Mouse (Mus musculus): ENCODE measurements at regions not wholly inside any gene's neighbourhood (a gene's known extent, or its start where the extent isn't known, plus 50 kb on each side); places are given as distances from the start of the nearest gene placed in this dataset.

- no peak for DNase-seq (ENCODE audit: low read depth, low spot score)
Measured at GRCm38 (mm10) chr3:130887540-130888312, 157.5 kb upstream of the Rpl34 start.

- DNase-seq (ENCODE audit: low read depth, low spot score), result no peak
Measured at GRCm38 (mm10) chr3:130885974-130886373, 155.8 kb upstream of the Rpl34 start.

GRCm38 (mm10) chr3:130884393-130884792 is 154.2 kb upstream of the Rpl34 start:
- peak; percentile 20 for DNase-seq (ENCODE audit: low read depth, low spot score)

- DNase-seq (ENCODE audit: low read depth, low spot score), result no peak
Measured at GRCm38 (mm10) chr3:130883928-130884327, 153.7 kb upstream of the Rpl34 start.

- no peak for DNase-seq (ENCODE audit: low read depth, low spot score)
Measured at GRCm38 (mm10) chr3:130883319-130883718, 153.1 kb upstream of the Rpl34 start.

GRCm38 (mm10) chr3:130880482-130880881 is 150.3 kb upstream of the Rpl34 start:
- DNase-seq (ENCODE audit: low read depth, low spot score), result no peak

GRCm38 (mm10) chr3:130879463-130879862 is 149.3 kb upstream of the Rpl34 start:
- no peak for DNase-seq (ENCODE audit: low read depth, low spot score)

- no peak for DNase-seq (ENCODE audit: low read depth, low spot score)
Measured at GRCm38 (mm10) chr3:130878834-130879233, 148.6 kb upstream of the Rpl34 start.

- DNase-seq (ENCODE audit: low read depth, low spot score), result no peak
Measured at GRCm38 (mm10) chr3:130877981-130878380, 147.8 kb upstream of the Rpl34 start.

- DNase-seq (ENCODE audit: low read depth, low spot score), result peak; percentile 18
Measured at GRCm38 (mm10) chr3:130873745-130874144, 143.5 kb upstream of the Rpl34 start.

GRCm38 (mm10) chr3:130866952-130867632 is 136.9 kb upstream of the Rpl34 start:
- DNase-seq (ENCODE audit: low read depth, low spot score), result no peak

GRCm38 (mm10) chr3:130864783-130865182 is 134.6 kb upstream of the Rpl34 start:
- no peak for DNase-seq (ENCODE audit: low read depth, low spot score)

- DNase-seq (ENCODE audit: low read depth, low spot score), result no peak
Measured at GRCm38 (mm10) chr3:130863376-130863775, 133.2 kb upstream of the Rpl34 start.

- DNase-seq (ENCODE audit: low read depth, low spot score), result no peak
Measured at GRCm38 (mm10) chr3:130860315-130860714, 130.1 kb upstream of the Rpl34 start.

- DNase-seq (ENCODE audit: low read depth, low spot score), result no peak
Measured at GRCm38 (mm10) chr3:130853866-130854265, 123.7 kb upstream of the Rpl34 start.

GRCm38 (mm10) chr3:130850766-130851308 is 120.6 kb upstream of the Rpl34 start:
- no peak for DNase-seq (ENCODE audit: low read depth, low spot score)

GRCm38 (mm10) chr3:130841755-130842154 is 111.6 kb upstream of the Rpl34 start:
- no peak for DNase-seq (ENCODE audit: low read depth, low spot score)

GRCm38 (mm10) chr3:130839924-130840440 is 109.8 kb upstream of the Rpl34 start:
- no peak for DNase-seq (ENCODE audit: low read depth, low spot score)

- DNase-seq (ENCODE audit: low read depth, low spot score), result no peak
Measured at GRCm38 (mm10) chr3:130838626-130839422, 108.6 kb upstream of the Rpl34 start.

- no peak for DNase-seq (ENCODE audit: low read depth, low spot score)
Measured at GRCm38 (mm10) chr3:130833722-130834121, 103.5 kb upstream of the Rpl34 start.

- DNase-seq (ENCODE audit: low read depth, low spot score), result no peak
Measured at GRCm38 (mm10) chr3:130833082-130833481, 102.9 kb upstream of the Rpl34 start.

- no peak for DNase-seq (ENCODE audit: low read depth, low spot score)
Measured at GRCm38 (mm10) chr3:130831788-130832187, 101.6 kb upstream of the Rpl34 start.

Measured in skeletal muscle tissue, adult 2 months (tissue).